Mouse (Mus musculus) limb, embryonic 13.5 days (tissue): ENCODE measurements around the gene Wwox. TPM values are rescaled to one million over a fixed set of nuclear protein-coding genes. Genes with fewer than 3 reads are reported as not detected.

Experiments
- polyA plus RNA-seq: library from polyadenylated mRNA; unstranded; fragments of >200 nt; fragmentation: Nextera tagmentation; extraction: Ambion mirVana; gene quantifications from 2 replicates; pipeline ENCODE4 v1.2.1, GENCODE M21; 2015

Wwox gene
- polyA plus RNA-seq, 1 experiment from 2014 or later = 9.5 TPM

Other genes starting within 250 kb of the Wwox start
- 4.6 and 4.9 TPM in 2 replicates for gene Vat1l, start 234.0 kb upstream of the Wwox start, polyA plus RNA-seq
- 0.88 and 0.94 TPM in 2 replicates for gene Clec3a, start 21.6 kb upstream of the Wwox start, polyA plus RNA-seq